Mouse (Mus musculus) midbrain, embryonic 14.5 days (tissue): ENCODE data around the gene Rap1a. TPM values are rescaled to one million over a fixed set of nuclear protein-coding genes. Genes with fewer than 3 reads are reported as not detected.

Source experiments
- ATAC-seq: fragments of 200-750 bp; cut with Nextera tagmentation; 2 replicates; pipeline ENCODE4 v1.8.0; 2017; ENCODE audit warnings: moderate number of reproducible peaks, moderate library complexity; ENCODE audit not compliant: low FRiP score, low TSS enrichment
- DNase-seq: peaks from one replicate; pipeline ENCODE4 v3.0.0-alpha.2; 2015
- H3K27ac ChIP-seq: fragments of 300-500 bp; sonication (generic); replicated peaks from 2 replicates; pipeline ENCODE4 v1.5.1; 2014; ENCODE audit warnings: mild to moderate bottlenecking, low read depth, low read length, moderate library complexity
- H3K27me3 ChIP-seq: fragments of 300-500 bp; sonication (generic); 2 replicates; pipeline ENCODE4 v1.6.1; 2014; ENCODE audit warnings: low read length, control low read depth, mixed read lengths; ENCODE audit not compliant: control insufficient read depth, insufficient read depth
- H3K36me3 ChIP-seq: fragments of 300-500 bp; sonication (generic); 2 replicates; pipeline ENCODE4 v1.6.1; 2014; ENCODE audit warnings: low read length, control low read depth; ENCODE audit not compliant: control insufficient read depth, insufficient read depth
- H3K4me1 ChIP-seq: fragments of 300-500 bp; sonication (generic); 2 replicates; pipeline ENCODE4 v1.6.1; 2014; ENCODE audit warnings: mild to moderate bottlenecking, antibody characterized with exemption, low read length, control low read depth; ENCODE audit not compliant: control insufficient read depth, insufficient read depth
- H3K4me2 ChIP-seq: fragments of 300-500 bp; sonication (generic); 2 replicates; pipeline ENCODE4 v1.6.1; 2014; ENCODE audit warnings: mild to moderate bottlenecking, low read length, moderate library complexity
- H3K4me3 ChIP-seq: fragments of 300-500 bp; sonication (generic); replicated peaks from 2 replicates; pipeline ENCODE4 v1.5.1; 2014; ENCODE audit warnings: low read depth, low read length
- H3K9ac ChIP-seq: fragments of 300-500 bp; sonication (generic); replicated peaks from 2 replicates; pipeline ENCODE4 v1.6.1; 2014; ENCODE audit warnings: mild to moderate bottlenecking, low read length, moderate library complexity
- H3K9me3 ChIP-seq: fragments of 300-500 bp; sonication (generic); 2 replicates; pipeline ENCODE4 v1.6.1; 2016; ENCODE audit warnings: low read length, control low read depth, mixed read lengths; ENCODE audit not compliant: control insufficient read depth
- WGBS: fragments of 180-500 bp; shearing (Covaris S2); extraction: QIAGEN DNeasy Blood & Tissue Kit; methylation state at CpG from one replicate; pipeline ENCODE4 v1.1.7; 2014; 5-methylcytosine and 5-hydroxymethylcytosine counted together
- polyA plus RNA-seq: library from polyadenylated mRNA; unstranded; fragments of >200 nt; fragmentation: Nextera tagmentation; extraction: Ambion mirVana; gene quantifications from 2 replicates; pipeline ENCODE4 v1.2.1, GENCODE M21; 2014

Gene Rap1a
- polyA plus RNA-seq, 1 experiment from 2014 or later, result 59.9 TPM

DNA sequence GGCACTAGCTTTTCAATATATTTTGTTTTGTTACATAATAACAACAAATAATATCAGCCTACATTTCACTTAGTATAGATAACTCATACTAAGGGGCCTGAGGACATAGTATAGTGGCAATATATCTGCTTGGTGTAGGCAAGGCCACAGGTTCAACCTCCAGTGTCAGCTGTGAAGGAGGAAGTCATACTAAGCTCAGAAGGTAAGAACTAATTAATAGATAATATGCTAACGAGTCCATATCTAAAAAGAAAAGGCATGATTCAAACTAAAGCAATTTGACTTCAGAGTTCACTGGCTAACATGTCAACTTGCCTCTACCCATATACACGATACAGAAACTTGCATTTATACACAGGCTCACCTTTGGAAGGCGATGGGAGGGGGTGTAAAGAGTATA, 41.1 kb downstream of the Rap1a start:
- Histone ChIP-seq H3K9me3 (no peaks in the 10 kb centered on the region), H3K9ac (no peak overlapping the region), H3K27ac (no peak overlapping the region), H3K36me3 (no peaks in the 10 kb centered on the region), H3K4me2 (no peak overlapping the region), H3K4me1 (0 out of 2 replicates have a peak, but pooled peaks cover 5% of the 10 kb centered on the region), H3K4me3 (no peak overlapping the region), H3K27me3 (no peaks in the 10 kb centered on the region)
- DNase-seq (no peak), ATAC-seq (no peak)
- 96% methylated on average over 3 of the region's 3 CpGs for WGBS

DNA sequence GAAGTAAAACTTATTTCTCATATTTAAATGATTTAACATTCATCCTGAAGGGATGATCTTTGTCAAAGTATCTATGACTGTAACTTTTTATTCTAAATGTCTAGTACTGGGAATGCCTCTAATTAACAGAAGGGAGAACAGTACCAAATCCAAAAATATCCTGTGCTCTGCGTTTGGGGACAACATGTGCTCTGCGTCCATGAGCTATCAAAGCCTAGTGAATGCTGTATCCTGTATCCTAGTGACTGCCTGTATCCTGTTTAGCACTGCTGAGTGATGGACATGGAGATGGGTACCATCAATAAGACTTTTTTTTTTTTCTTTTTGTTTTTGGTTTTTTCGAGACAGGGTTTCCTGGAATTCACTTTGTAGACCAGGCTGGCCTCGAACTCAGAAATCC, 42.5 kb downstream of the Rap1a start:
- no peaks in the 10 kb centered on the region for H3K36me3 ChIP-seq
- no peak overlapping the region for H3K9ac ChIP-seq
- H3K27me3 ChIP-seq, result no peaks in the 10 kb centered on the region
- 92% methylated on average over 4 of the region's 4 CpGs for WGBS
- ATAC-seq, result no peak
- no peaks in the 10 kb centered on the region for H3K9me3 ChIP-seq
- H3K4me1 ChIP-seq, result 0 out of 2 replicates have a peak, but pooled peaks cover 5% of the 10 kb centered on the region
- H3K4me2 ChIP-seq, result no peak overlapping the region
- H3K27ac ChIP-seq, result no peak overlapping the region
- no peak overlapping the region for H3K4me3 ChIP-seq
- no peak for DNase-seq

DNA sequence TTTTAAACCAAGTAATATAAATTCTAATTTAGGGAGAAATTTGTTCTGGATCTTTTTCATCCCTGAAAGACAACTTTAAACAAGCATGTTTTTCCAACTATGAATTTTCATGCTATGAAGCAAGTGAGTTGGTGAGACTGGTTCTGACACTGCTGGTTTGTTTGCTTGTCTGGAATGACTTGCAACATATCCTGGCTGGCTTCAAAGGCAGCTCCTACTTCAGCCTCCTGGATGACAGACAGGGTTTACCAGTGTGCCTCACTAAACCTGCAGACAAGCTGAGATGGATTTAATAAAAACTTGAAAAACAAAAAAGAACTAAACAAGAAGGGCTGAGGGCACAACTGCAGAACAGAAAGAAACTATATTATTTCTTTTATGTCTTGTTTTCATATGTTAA, 43.0 kb downstream of the Rap1a start:
- H3K36me3 ChIP-seq, result no peaks in the 10 kb centered on the region
- H3K9me3 ChIP-seq, result no peaks in the 10 kb centered on the region
- H3K4me2 ChIP-seq, result no peak overlapping the region
- no peak overlapping the region for H3K4me3 ChIP-seq
- ATAC-seq (no peak), DNase-seq (no peak)
- H3K27ac ChIP-seq, result no peak overlapping the region
- H3K9ac ChIP-seq, result no peak overlapping the region
- 0 out of 2 replicates have a peak, but pooled peaks cover 5% of the 10 kb centered on the region for H3K4me1 ChIP-seq
- no peaks in the 10 kb centered on the region for H3K27me3 ChIP-seq

DNA sequence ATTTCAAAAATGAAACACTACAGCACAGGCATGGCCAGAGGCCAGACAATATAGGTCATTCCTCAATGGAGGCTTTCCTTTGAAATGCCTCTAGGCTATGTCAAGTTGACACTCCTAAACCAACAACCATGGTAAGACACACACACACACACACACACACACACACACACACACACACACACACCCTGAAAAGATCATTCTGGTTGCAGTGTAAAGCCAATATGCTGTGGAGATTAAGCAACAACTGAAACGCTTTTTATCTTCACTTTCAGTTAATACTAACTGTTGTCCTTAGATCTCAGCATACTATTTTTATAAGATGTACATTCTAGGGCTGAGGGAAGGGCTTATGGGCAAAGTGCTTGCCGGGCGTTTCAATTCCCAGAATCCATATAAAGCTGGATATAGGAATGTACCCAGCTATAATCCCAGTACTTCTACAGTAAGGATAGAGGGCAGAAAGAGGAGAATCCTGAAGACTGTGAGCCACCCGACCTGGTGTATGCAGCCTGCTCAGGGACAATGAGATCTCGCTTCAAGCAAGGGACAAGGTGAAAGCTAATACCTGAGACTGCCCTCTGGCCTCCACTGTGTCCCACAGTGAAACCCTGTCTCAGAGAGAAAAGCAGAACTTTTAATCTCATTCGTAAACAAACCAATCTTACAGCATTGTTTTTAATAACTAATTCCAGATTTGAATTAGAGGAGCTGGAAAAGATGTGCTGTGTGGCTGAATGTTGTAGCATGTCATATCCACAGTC, 43.6 kb downstream of the Rap1a start:
- Histone ChIP-seq H3K27me3 (no peaks in the 10 kb centered on the region), H3K27ac (no peak overlapping the region), H3K9me3 (no peaks in the 10 kb centered on the region), H3K4me1 (0 out of 2 replicates have a peak, but pooled peaks cover 5% of the 10 kb centered on the region), H3K4me3 (no peak overlapping the region), H3K9ac (no peak overlapping the region), H3K36me3 (no peaks in the 10 kb centered on the region), H3K4me2 (no peak overlapping the region)
- no peak for ATAC-seq
- 70% methylated on average over 6 of the region's 6 CpGs for WGBS
- no peak for DNase-seq

DNA sequence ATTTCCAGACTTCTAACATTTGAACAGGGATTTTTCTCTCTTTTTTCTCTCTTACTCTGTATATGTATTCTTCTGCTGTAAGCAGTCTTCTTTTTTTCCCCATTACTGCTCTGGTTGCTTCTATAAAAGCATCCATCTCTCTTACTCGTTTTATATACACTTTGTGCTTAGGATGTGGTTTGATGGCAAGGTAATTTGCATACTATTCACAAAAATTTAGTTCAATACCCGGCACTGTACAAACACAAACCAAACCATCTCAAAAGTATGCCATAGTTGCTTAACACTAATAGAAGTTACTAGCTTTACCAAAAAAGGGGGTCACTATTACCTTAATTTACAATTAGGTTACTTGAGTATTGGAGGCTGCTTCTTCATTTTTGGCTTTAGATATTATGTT, 44.6 kb downstream of the Rap1a start:
- Histone ChIP-seq H3K27ac (no peak overlapping the region), H3K4me1 (0 out of 2 replicates have a peak, but pooled peaks cover 5% of the 10 kb centered on the region), H3K4me2 (no peak overlapping the region), H3K36me3 (no peaks in the 10 kb centered on the region), H3K27me3 (no peaks in the 10 kb centered on the region), H3K9ac (no peak overlapping the region), H3K9me3 (no peaks in the 10 kb centered on the region), H3K4me3 (no peak overlapping the region)
- ATAC-seq (no peak), DNase-seq (no peak)
- 78% methylated on average over 2 of the region's 2 CpGs for WGBS

GRCm38 (mm10) chr3:105755123-105755522, 46.0 kb downstream of the Rap1a start:
- ATAC-seq (no peak), DNase-seq (no peak)
- no peak overlapping the region for H3K27ac ChIP-seq
- no peaks in the 10 kb centered on the region for H3K36me3 ChIP-seq
- H3K9me3 ChIP-seq, result no peaks in the 10 kb centered on the region
- H3K4me3 ChIP-seq, result no peak overlapping the region
- WGBS, result 98% methylated on average over 9 of the region's 9 CpGs
- no peaks in the 10 kb centered on the region for H3K27me3 ChIP-seq
- 0 out of 2 replicates have a peak, but pooled peaks cover 5% of the 10 kb centered on the region for H3K4me1 ChIP-seq
- H3K9ac ChIP-seq, result no peak overlapping the region
- H3K4me2 ChIP-seq, result no peak overlapping the region

- Histone ChIP-seq H3K36me3 (no peaks in the 10 kb centered on the region), H3K4me1 (0 out of 2 replicates have a peak, but pooled peaks cover 5% of the 10 kb centered on the region), H3K4me3 (no peak overlapping the region), H3K27me3 (no peaks in the 10 kb centered on the region), H3K9ac (no peak overlapping the region), H3K9me3 (no peaks in the 10 kb centered on the region), H3K4me2 (no peak overlapping the region), H3K27ac (no peak overlapping the region)
- no peak for DNase-seq
- WGBS, result 86% methylated on average over 3 of the region's 3 CpGs
- ATAC-seq, result no peak
Measured at GRCm38 (mm10) chr3:105754184-105754583, 47.0 kb downstream of the Rap1a start.

GRCm38 (mm10) chr3:105750810-105751209, 50.3 kb downstream of the Rap1a start:
- DNase-seq (no peak), ATAC-seq (no peak)
- WGBS, result 88% methylated on average over 2 of the region's 2 CpGs
- Histone ChIP-seq H3K27ac (no peak overlapping the region), H3K9me3 (no peaks in the 10 kb centered on the region), H3K36me3 (no peaks in the 10 kb centered on the region), H3K4me1 (no peaks in the 10 kb centered on the region), H3K9ac (no peak overlapping the region), H3K27me3 (no peaks in the 10 kb centered on the region), H3K4me2 (no peak overlapping the region), H3K4me3 (no peak overlapping the region)

DNA sequence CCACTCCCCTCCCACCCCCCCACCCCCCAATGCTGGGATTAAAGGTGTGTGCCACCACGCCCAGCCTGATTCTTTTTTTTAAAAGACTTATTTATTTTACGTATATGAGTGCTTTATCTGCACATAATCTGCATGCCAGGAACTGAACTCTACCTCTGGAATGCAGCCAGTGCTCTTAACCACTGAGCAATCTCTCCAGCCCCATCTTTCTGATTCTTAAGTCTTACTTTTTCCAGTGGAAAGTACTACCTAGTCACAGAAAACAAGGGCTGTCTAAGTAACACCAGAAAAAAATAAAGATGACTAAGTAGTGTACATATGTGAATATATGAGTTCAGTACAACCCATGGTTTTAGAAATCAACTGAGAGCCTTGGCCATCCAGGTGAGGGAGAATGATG, 54.6 kb downstream of the Rap1a start:
- Histone ChIP-seq H3K27me3 (no peaks in the 10 kb centered on the region), H3K9ac (no peak overlapping the region), H3K4me2 (no peak overlapping the region), H3K4me1 (no peaks in the 10 kb centered on the region), H3K36me3 (no peaks in the 10 kb centered on the region), H3K9me3 (no peaks in the 10 kb centered on the region), H3K27ac (no peak overlapping the region), H3K4me3 (no peak overlapping the region)
- ATAC-seq (no peak), DNase-seq (no peak)
- 92% methylated on average over 2 of the region's 2 CpGs for WGBS
